Mouse (Mus musculus): Measurements from ENCODE around the gene D630039A03Rik.

The D630039A03Rik gene

GRCm38 (mm10) chr4:57886066-57886887 is 29.8 kb downstream of the D630039A03Rik start:
- peak; percentile 62 for DNase-seq

GRCm38 (mm10) chr4:57885186-57885585 is 30.9 kb downstream of the D630039A03Rik start:
- DNase-seq, result no peak

GRCm38 (mm10) chr4:57884511-57884910 is 31.6 kb downstream of the D630039A03Rik start:
- DNase-seq, result no peak

- peak; percentile 61 for DNase-seq
These were observed 32.3 kb downstream of the D630039A03Rik start for GRCm38 (mm10) chr4:57883520-57884421.

- peak; percentile 86 for DNase-seq
These were observed 36.2 kb downstream of the D630039A03Rik start for GRCm38 (mm10) chr4:57879804-57880357.

DNA sequence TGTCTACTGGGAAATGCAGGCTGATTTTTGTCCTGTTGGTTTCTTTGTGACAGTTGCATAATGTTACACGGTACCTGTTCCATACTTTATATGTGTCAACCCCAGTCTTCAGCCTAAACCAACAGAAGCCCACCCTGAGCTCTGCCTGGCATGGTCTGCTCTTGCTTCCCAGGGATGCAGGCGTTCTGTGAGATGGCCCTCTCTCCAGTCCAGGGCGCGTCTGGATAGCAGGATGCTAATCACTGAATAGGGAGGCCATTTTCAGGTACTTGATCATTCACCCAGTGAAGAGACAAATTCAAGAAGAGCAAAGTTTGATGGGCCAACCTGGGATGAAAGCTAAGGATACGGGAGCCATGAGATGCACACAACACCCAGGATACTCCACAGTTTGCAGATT is 37.0 kb downstream of the D630039A03Rik start:
- DNase-seq, result no peak

DNA sequence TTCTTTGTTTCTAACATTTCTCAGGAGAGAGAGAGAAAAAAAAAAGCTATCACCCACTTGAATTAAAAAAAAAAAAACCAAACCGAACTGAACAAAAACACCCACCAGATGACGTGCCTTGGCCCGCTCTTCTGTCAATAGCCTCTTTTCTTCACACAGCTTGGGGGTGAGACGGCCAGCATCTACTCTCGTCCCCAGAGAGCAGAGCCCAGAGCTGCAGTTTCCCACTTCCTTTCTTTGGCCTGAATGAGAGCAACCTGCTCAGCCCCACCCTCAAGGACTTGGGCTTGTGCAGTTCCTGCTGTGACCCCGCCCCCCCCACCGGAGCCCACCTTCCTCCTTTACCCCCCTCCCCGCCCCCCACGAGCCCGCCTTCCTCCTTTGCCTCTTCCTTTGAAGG is 48.6 kb downstream of the D630039A03Rik start:
- DNase-seq, result no peak

- no peak for DNase-seq
These were observed 49.1 kb downstream of the D630039A03Rik start for GRCm38 (mm10) chr4:57866990-57867389.

DNA sequence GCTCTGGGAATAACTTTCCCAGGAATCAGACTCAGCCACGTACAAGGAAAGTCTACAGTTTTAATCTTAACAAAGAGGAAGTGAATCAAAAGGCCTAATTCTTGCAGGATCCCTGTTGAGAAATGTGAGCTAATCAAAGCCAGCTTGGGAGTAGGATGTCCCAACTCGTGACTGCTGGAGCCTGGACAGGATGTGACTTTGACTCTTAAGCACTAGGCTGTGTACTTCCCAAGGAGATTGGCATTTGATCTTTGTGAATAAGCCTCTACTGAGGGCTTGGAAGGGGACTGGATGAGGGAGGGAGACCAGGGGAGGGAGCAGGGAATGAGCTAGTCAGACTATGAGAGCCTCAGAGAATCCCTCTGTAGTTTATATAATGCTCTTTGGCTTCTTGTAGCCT is 50.0 kb downstream of the D630039A03Rik start:
- peak; percentile 56 for DNase-seq

- no peak for DNase-seq
These were observed 53.7 kb downstream of the D630039A03Rik start for GRCm38 (mm10) chr4:57862269-57862986.

- peak; percentile 61 for DNase-seq
These were observed 54.2 kb downstream of the D630039A03Rik start for GRCm38 (mm10) chr4:57861856-57862255.

DNA sequence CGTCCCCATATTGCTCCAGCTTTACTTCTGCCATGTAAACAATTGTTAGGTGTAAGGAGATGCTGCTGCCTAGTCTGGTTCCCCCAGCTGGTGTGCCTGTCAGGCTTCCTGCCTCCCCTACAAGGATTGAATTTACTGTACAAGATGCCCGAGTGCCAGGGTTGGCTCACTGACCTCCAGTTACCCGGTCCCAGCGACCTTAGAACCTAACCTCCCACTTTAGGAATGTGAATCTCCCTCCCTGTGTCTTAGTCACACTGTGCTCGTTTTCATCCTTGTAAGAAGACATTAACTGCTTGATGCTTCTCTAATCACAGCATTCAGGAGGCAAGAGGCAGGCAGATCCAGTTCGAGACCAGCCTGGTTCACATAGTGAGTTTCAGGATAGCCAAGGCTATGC is 54.9 kb downstream of the D630039A03Rik start:
- DNase-seq, result peak; percentile 54

DNA sequence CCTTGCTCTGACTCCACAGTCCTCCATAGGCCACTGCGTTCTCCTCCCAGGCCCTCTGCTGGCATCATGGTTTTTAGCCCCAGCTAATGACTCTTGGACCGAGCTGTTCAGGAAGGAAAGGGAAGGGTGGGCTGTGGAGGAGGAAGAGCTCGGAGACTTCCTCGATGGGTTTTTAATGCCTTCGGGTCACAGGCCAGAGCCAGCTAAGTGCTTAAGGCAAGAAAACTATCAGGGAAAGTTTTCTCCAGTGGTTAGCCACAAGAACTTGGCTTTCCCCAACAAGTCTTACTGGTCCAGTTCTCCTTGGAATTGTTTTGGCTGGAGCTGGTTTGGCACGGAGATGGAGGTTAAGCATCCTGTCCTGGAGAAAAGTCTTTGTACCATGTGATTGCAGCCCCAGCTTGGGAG is 55.9 kb downstream of the D630039A03Rik start:
- peak; percentile 65 for DNase-seq

Measured in kidney, postnatal 14 days (tissue).